Mouse (Mus musculus): ENCODE results near the gene Polq. TPM values are rescaled to one million over a fixed set of nuclear protein-coding genes. Genes with fewer than 3 reads are reported as not detected.

Polq gene
- polyA plus RNA-seq, 1 experiment from 2014 or later = 3.8 TPM

- Histone ChIP-seq H3K4me1 (ENCODE audit: control insufficient read depth, insufficient read depth, low read length) (no peaks in the 10 kb centered on the region), H3K4me3 (ENCODE audit: low read depth, low read length) (no peak overlapping the region), H3K27ac (ENCODE audit: low read depth, low read length) (no peak overlapping the region), H3K36me3 (ENCODE audit: control insufficient read depth, insufficient read depth, low read length) (no peaks in the 10 kb centered on the region), H3K9ac (ENCODE audit: low read length) (no peak overlapping the region), H3K27me3 (replicated peaks; ENCODE audit: control insufficient read depth, insufficient read depth, low read length) (no peaks in the 10 kb centered on the region), H3K4me2 (ENCODE audit: low read length) (no peak overlapping the region), H3K9me3 (replicated peaks; ENCODE audit: control insufficient read depth, low read length) (no peaks in the 10 kb centered on the region)
- 84% methylated on average over 6 of the region's 6 CpGs for WGBS
- ATAC-seq (no peak), DNase-seq (ENCODE audit: low spot score) (no peak)
These were observed 13.9 kb upstream of the Polq start for GRCm38 (mm10) chr16:36997650-36998049.

- ATAC-seq (no peak), DNase-seq (ENCODE audit: low spot score) (no peak)
- Histone ChIP-seq H3K9me3 (replicated peaks; ENCODE audit: control insufficient read depth, low read length) (no peaks in the 10 kb centered on the region), H3K4me2 (ENCODE audit: low read length) (no peak overlapping the region), H3K27ac (ENCODE audit: low read depth, low read length) (no peak overlapping the region), H3K27me3 (replicated peaks; ENCODE audit: control insufficient read depth, insufficient read depth, low read length) (no peaks in the 10 kb centered on the region; the same call in 1 of the 2 replicates), H3K4me1 (ENCODE audit: control insufficient read depth, insufficient read depth, low read length) (no peaks in the 10 kb centered on the region), H3K9ac (ENCODE audit: low read length) (no peak overlapping the region), H3K36me3 (ENCODE audit: control insufficient read depth, insufficient read depth, low read length) (no peaks in the 10 kb centered on the region), H3K4me3 (ENCODE audit: low read depth, low read length) (no peak overlapping the region)
- WGBS = 81% methylated on average over 9 of the region's 9 CpGs
These were observed 12.1 kb upstream of the Polq start for GRCm38 (mm10) chr16:36999366-36999972.

GRCm38 (mm10) chr16:37009262-37009661 is 2.3 kb upstream of the Polq start:
- no peak for DNase-seq (ENCODE audit: low spot score)
- H3K27ac ChIP-seq (ENCODE audit: low read depth, low read length) = no peak overlapping the region
- 73% methylated on average over 6 of the region's 6 CpGs for WGBS

GRCm38 (mm10) chr16:37010370-37010769 is 1.2 kb upstream of the Polq start:
- Histone ChIP-seq H3K4me2 (ENCODE audit: low read length) (no peak overlapping the region), H3K9me3 (replicated peaks; ENCODE audit: control insufficient read depth, low read length) (no peaks in the 10 kb centered on the region), H3K4me3 (ENCODE audit: low read depth, low read length) (no peak overlapping the region), H3K27me3 (replicated peaks; ENCODE audit: control insufficient read depth, insufficient read depth, low read length) (no peaks in the 10 kb centered on the region), H3K9ac (ENCODE audit: low read length) (no peak overlapping the region), H3K4me1 (ENCODE audit: control insufficient read depth, insufficient read depth, low read length) (peaks cover 11% of the 10 kb centered on the region), H3K27ac (ENCODE audit: low read depth, low read length) (no peak overlapping the region), H3K36me3 (ENCODE audit: control insufficient read depth, insufficient read depth, low read length) (no peaks in the 10 kb centered on the region)
- ATAC-seq (peak; percentile 51), DNase-seq (ENCODE audit: low spot score) (peak; percentile 78)
- 61% methylated on average over 4 of the region's 4 CpGs for WGBS

More at GRCm38 (mm10) chr16:37009262-37009661, 2.3 kb upstream of the Polq start:
- H3K36me3 ChIP-seq (ENCODE audit: control insufficient read depth, insufficient read depth, low read length) = no peaks in the 10 kb centered on the region
- no peak overlapping the region for H3K9ac ChIP-seq (ENCODE audit: low read length)
- ATAC-seq = no peak
- peaks cover 11% of the 10 kb centered on the region for H3K4me1 ChIP-seq (ENCODE audit: control insufficient read depth, insufficient read depth, low read length)
- no peak overlapping the region for H3K4me3 ChIP-seq (ENCODE audit: low read depth, low read length)
- H3K27me3 ChIP-seq (replicated peaks; ENCODE audit: control insufficient read depth, insufficient read depth, low read length) = no peaks in the 10 kb centered on the region
- H3K9me3 ChIP-seq (replicated peaks; ENCODE audit: control insufficient read depth, low read length) = no peaks in the 10 kb centered on the region
- no peak overlapping the region for H3K4me2 ChIP-seq (ENCODE audit: low read length)

GRCm38 (mm10) chr16:37011922-37012289 is 320 bp downstream of the Polq start:
- H3K4me2 ChIP-seq (ENCODE audit: low read length) = peak overlapping the region; percentile 85
- peaks cover 11% of the 10 kb centered on the region for H3K4me1 ChIP-seq (ENCODE audit: control insufficient read depth, insufficient read depth, low read length)
- H3K4me3 ChIP-seq (ENCODE audit: low read depth, low read length) = peak overlapping the region; percentile 80
- H3K27ac ChIP-seq (ENCODE audit: low read depth, low read length) = no peak overlapping the region
- WGBS = under 1% methylated on average over 26 of the region's 26 CpGs
- no peaks in the 10 kb centered on the region for H3K9me3 ChIP-seq (replicated peaks; ENCODE audit: control insufficient read depth, low read length)
- DNase-seq (ENCODE audit: low spot score) = no peak
- no peaks in the 10 kb centered on the region for H3K27me3 ChIP-seq (replicated peaks; ENCODE audit: control insufficient read depth, insufficient read depth, low read length)
- no peaks in the 10 kb centered on the region for H3K36me3 ChIP-seq (ENCODE audit: control insufficient read depth, insufficient read depth, low read length)
- peak overlapping the region; percentile 81 for H3K9ac ChIP-seq (ENCODE audit: low read length)
- no peak; the same call in 1 of the 2 replicates for ATAC-seq

- ATAC-seq = no peak
- H3K4me2 ChIP-seq (ENCODE audit: low read length) = peak overlapping the region; percentile 85
- H3K4me1 ChIP-seq (ENCODE audit: control insufficient read depth, insufficient read depth, low read length) = peaks cover 11% of the 10 kb centered on the region
- no peaks in the 10 kb centered on the region for H3K36me3 ChIP-seq (ENCODE audit: control insufficient read depth, insufficient read depth, low read length)
- H3K4me3 ChIP-seq (ENCODE audit: low read depth, low read length) = peak overlapping the region; percentile 80
- H3K27ac ChIP-seq (ENCODE audit: low read depth, low read length) = no peak overlapping the region
- H3K9ac ChIP-seq (ENCODE audit: low read length) = peak overlapping the region; percentile 81
- no peak for DNase-seq (ENCODE audit: low spot score)
- no peaks in the 10 kb centered on the region for H3K9me3 ChIP-seq (replicated peaks; ENCODE audit: control insufficient read depth, low read length)
- H3K27me3 ChIP-seq (replicated peaks; ENCODE audit: control insufficient read depth, insufficient read depth, low read length) = no peaks in the 10 kb centered on the region
- 60% methylated on average over 5 of the region's 5 CpGs for WGBS
These were observed 750 bp downstream of the Polq start for GRCm38 (mm10) chr16:37012336-37012735.

GRCm38 (mm10) chr16:37027581-37027980 is 16.0 kb downstream of the Polq start:
- WGBS = 87% methylated on average over 3 of the region's 3 CpGs
- Histone ChIP-seq H3K4me3 (ENCODE audit: low read depth, low read length) (no peak overlapping the region), H3K27me3 (replicated peaks; ENCODE audit: control insufficient read depth, insufficient read depth, low read length) (no peaks in the 10 kb centered on the region), H3K4me2 (ENCODE audit: low read length) (no peak overlapping the region), H3K4me1 (ENCODE audit: control insufficient read depth, insufficient read depth, low read length) (no peaks in the 10 kb centered on the region), H3K36me3 (ENCODE audit: control insufficient read depth, insufficient read depth, low read length) (peaks cover 5% of the 10 kb centered on the region; the same call in 1 of the 2 replicates), H3K9me3 (replicated peaks; ENCODE audit: control insufficient read depth, low read length) (no peaks in the 10 kb centered on the region), H3K9ac (ENCODE audit: low read length) (no peak overlapping the region), H3K27ac (ENCODE audit: low read depth, low read length) (no peak overlapping the region)
- DNase-seq (ENCODE audit: low spot score) (no peak), ATAC-seq (no peak)

- Histone ChIP-seq H3K4me2 (ENCODE audit: low read length) (no peak overlapping the region), H3K9me3 (replicated peaks; ENCODE audit: control insufficient read depth, low read length) (no peaks in the 10 kb centered on the region), H3K4me1 (ENCODE audit: control insufficient read depth, insufficient read depth, low read length) (no peaks in the 10 kb centered on the region), H3K27ac (ENCODE audit: low read depth, low read length) (no peak overlapping the region), H3K9ac (ENCODE audit: low read length) (no peak overlapping the region), H3K4me3 (ENCODE audit: low read depth, low read length) (no peak overlapping the region), H3K36me3 (ENCODE audit: control insufficient read depth, insufficient read depth, low read length) (peaks cover 18% of the 10 kb centered on the region), H3K27me3 (replicated peaks; ENCODE audit: control insufficient read depth, insufficient read depth, low read length) (no peaks in the 10 kb centered on the region)
- WGBS = 77% methylated on average over 3 of the region's 3 CpGs
- DNase-seq (ENCODE audit: low spot score) (no peak), ATAC-seq (no peak)
These were observed 20.4 kb downstream of the Polq start for GRCm38 (mm10) chr16:37031996-37032395.

GRCm38 (mm10) chr16:37034751-37035150 is 23.2 kb downstream of the Polq start:
- Histone ChIP-seq H3K4me1 (ENCODE audit: control insufficient read depth, insufficient read depth, low read length) (no peaks in the 10 kb centered on the region), H3K9ac (ENCODE audit: low read length) (no peak overlapping the region), H3K9me3 (replicated peaks; ENCODE audit: control insufficient read depth, low read length) (no peaks in the 10 kb centered on the region), H3K27ac (ENCODE audit: low read depth, low read length) (no peak overlapping the region), H3K36me3 (ENCODE audit: control insufficient read depth, insufficient read depth, low read length) (peaks cover 18% of the 10 kb centered on the region), H3K4me3 (ENCODE audit: low read depth, low read length) (no peak overlapping the region), H3K27me3 (replicated peaks; ENCODE audit: control insufficient read depth, insufficient read depth, low read length) (no peaks in the 10 kb centered on the region), H3K4me2 (ENCODE audit: low read length) (no peak overlapping the region)
- ATAC-seq (no peak), DNase-seq (ENCODE audit: low spot score) (no peak)
- WGBS = 95% methylated on average over 8 of the region's 8 CpGs
